ENCODE assay signal across 8 mouse cellular contexts in genomic region chr9:89793018-89793417, GRCm38 (mm10). TPM values are rescaled to one million over a fixed set of nuclear protein-coding genes. Genes with fewer than 3 reads are reported as not detected.
DNase-seq lines count a peak whose midpoint lies in the region; ATAC-seq and TF ChIP-seq lines count a peak whose summit lies in the region.

No protein-coding gene starts in this region.

- H3K9me3 ChIP-seq in hindbrain, embryonic 16.5 days (ENCODE audit: control insufficient read depth, low read length): no peaks in the 10 kb centered on the region
- H3K9me3 ChIP-seq in midbrain, postnatal 0 days (ENCODE audit: low read length): no peaks in the 10 kb centered on the region

- no peak for ATAC-seq in CD4-positive, CD25-positive, alpha-beta regulatory T cell, adult 4 months
- ATAC-seq in hindbrain, embryonic 16.5 days: peak; percentile 52
- peak; percentile 35; the same call in 1 of the 2 replicates for ATAC-seq in midbrain, postnatal 0 days (ENCODE audit: low FRiP score)

- DNase-seq in CD4-positive, CD25-positive, alpha-beta regulatory T cell, adult 2 months (ENCODE audit: low read depth, low spot score): peak; percentile 67
- DNase-seq in adrenal gland, postnatal 4 days (ENCODE audit: low spot score in 2 of 2): peak; percentile 19 to 35
- DNase-seq in fibroblast of lung, adult 2 months (ENCODE audit: low read depth): peak; percentile 16
- peak; percentile 78 to 83 for DNase-seq in left cerebral cortex, postnatal 25 days (ENCODE audit: low spot score in 2 of 2)
- DNase-seq in midbrain, postnatal 0 days (ENCODE audit: low spot score): peak; percentile 77
- DNase-seq in spleen, postnatal 36 days (ENCODE audit: low spot score in 2 of 2): peak; percentile 37 to 51

- H3K27me3 ChIP-seq in hindbrain, embryonic 16.5 days (replicated peaks; ENCODE audit: control insufficient read depth, insufficient read depth, low read length): no peaks in the 10 kb centered on the region
- no peaks in the 10 kb centered on the region for H3K27me3 ChIP-seq in midbrain, postnatal 0 days (ENCODE audit: insufficient read depth, low read length)

- TF ChIP-seq CTCF in midbrain, postnatal 0 days (IDR thresholded peaks at IDR 0.05): peak; percentile 91

- no peak overlapping the region for H3K9ac ChIP-seq in hindbrain, embryonic 16.5 days (ENCODE audit: low read depth, low read length)
- no peak overlapping the region for H3K9ac ChIP-seq in midbrain, postnatal 0 days (replicated peaks; ENCODE audit: low read length, poor library complexity, severe bottlenecking)

- no peak overlapping the region for H3K27ac ChIP-seq in hindbrain, embryonic 16.5 days (ENCODE audit: low read depth, low read length)
- no peak overlapping the region for H3K27ac ChIP-seq in midbrain, postnatal 0 days (ENCODE audit: low read depth, low read length)

- no peaks in the 10 kb centered on the region for H3K36me3 ChIP-seq in hindbrain, embryonic 16.5 days (ENCODE audit: control insufficient read depth, insufficient read depth, low read length)
- H3K36me3 ChIP-seq in midbrain, postnatal 0 days (ENCODE audit: insufficient read depth, low read length): no peaks in the 10 kb centered on the region

- intact Hi-C loops in left cerebral cortex, postnatal 25 days (cut with DNase I): loop anchor here (2.0 to 5.0 kb wide), 2 partner anchors 56 to 88 kb away; partner anchors contain the start of genes Ankrd34c and Tmed3

- H3K4me2 ChIP-seq in hindbrain, embryonic 16.5 days (ENCODE audit: low read length): no peak overlapping the region
- H3K4me2 ChIP-seq in midbrain, postnatal 0 days (ENCODE audit: low read depth, low read length, poor library complexity, severe bottlenecking): no peak overlapping the region

- 7% methylated on average over 6 of the region's 6 CpGs for WGBS in hindbrain, embryonic 16.5 days
- 9% methylated on average over 6 of the region's 6 CpGs for WGBS in midbrain, postnatal 0 days

- no peak overlapping the region for H3K4me3 ChIP-seq in hindbrain, embryonic 16.5 days (ENCODE audit: low read length)
- no peak overlapping the region for H3K4me3 ChIP-seq in midbrain, postnatal 0 days (ENCODE audit: low read depth, low read length)

- H3K4me1 ChIP-seq in hindbrain, embryonic 16.5 days (ENCODE audit: control insufficient read depth, insufficient read depth, low read depth, low read length): no peaks in the 10 kb centered on the region
- no peaks in the 10 kb centered on the region for H3K4me1 ChIP-seq in midbrain, postnatal 0 days (ENCODE audit: insufficient read depth, low read length)

RNA-seq across cellular contexts. Expression of gene Ankrd34c, which starts 54.7 kb away (rescaled TPM):
- polyA plus RNA-seq in CD4-positive, CD25-positive, alpha-beta regulatory T cell, adult 4 months (2017; shearing (Covaris generic)): not detected
- not detected for total RNA-seq in adrenal gland, postnatal 4 days (2021)
- polyA plus RNA-seq in hindbrain, embryonic 16.5 days (2015; fragmentation: Nextera tagmentation; extraction: Ambion mirVana): 0.87 and 0.89 TPM in 2 replicates
- 10 to 100 TPM; 10.8 to 12.7 TPM for total RNA-seq in left cerebral cortex, postnatal 25 days (2021)
- 2.5 and 3.7 TPM in 2 replicates for total RNA-seq in midbrain, postnatal 0 days (2014; rRNA removed)
- polyA plus RNA-seq in midbrain, postnatal 0 days (2015; fragmentation: Nextera tagmentation; extraction: Ambion mirVana): 0.74 and 0.86 TPM in 2 replicates

Comparison
In these comparisons a context has a peak if more than half of its experiments do, and no peak if none do; other contexts are left out.
1. DNase-seq: peak in every context shown above with its lines; median percentile 80 in left cerebral cortex, postnatal 25 days; 77 in midbrain, postnatal 0 days; 67 in CD4-positive, CD25-positive, alpha-beta regulatory T cell, adult 2 months; 44 in spleen, postnatal 36 days; 27 in adrenal gland, postnatal 4 days; 16 in fibroblast of lung, adult 2 months.